Mouse (Mus musculus): ENCODE results near the gene Cfb.

Gene Cfb

DNA sequence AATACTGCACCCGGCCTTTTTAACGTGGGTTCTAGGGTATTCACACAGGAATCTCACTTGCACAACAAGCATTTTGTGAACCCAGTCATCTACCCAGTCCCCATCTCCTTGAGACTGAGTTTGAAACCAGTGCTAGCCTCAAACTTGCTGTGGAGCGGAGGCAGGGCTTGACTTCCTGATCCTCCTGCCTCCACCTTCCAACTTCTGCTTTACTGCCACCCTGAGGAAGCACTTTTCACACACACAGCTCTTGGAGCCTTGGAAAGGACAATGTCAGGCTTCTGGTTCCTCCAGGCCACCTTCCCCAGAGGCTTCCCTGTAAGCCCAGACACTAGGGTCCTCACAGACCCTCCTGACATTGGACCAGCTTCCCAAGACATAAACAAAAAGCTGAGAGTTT lies 21.0 kb upstream of the Cfb start:
- no peak for DNase-seq

DNA sequence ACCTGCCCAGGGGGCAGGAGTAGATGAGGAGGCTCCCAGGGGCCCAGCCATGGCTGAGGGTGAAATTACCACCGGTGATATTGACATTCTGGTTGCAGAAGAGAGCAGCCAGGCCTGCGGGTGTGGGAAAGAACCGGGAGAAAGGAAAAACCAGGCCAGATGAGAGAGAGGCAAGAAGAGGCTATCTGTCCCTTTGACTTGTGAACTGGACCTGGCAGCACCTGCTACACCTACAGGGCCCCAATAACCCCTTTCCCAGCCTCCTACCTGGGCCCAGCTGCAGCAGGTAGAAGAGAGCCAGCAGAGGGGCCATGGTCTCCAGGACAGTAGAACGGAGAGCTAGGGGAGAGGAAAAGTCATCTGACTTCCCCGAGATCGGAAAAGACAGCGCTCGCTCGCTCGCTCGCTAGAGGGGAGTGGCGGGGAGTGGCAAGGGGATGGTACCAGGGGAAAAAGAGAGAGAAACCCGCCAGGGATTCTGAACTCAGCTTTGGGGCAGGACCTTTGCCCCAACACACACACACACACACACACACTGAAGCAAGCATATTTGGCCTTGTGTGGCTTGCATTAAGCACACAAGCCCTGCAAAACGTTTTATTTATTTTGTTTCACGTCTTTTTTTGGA lies 19.5 kb upstream of the Cfb start, which contains the start of gene Gm20547:
Gene Gm20547 (minus strand): TSS at position 360 of the 628 bp plus-strand sequence.
- DNase-seq, result peak; percentile 45

DNA sequence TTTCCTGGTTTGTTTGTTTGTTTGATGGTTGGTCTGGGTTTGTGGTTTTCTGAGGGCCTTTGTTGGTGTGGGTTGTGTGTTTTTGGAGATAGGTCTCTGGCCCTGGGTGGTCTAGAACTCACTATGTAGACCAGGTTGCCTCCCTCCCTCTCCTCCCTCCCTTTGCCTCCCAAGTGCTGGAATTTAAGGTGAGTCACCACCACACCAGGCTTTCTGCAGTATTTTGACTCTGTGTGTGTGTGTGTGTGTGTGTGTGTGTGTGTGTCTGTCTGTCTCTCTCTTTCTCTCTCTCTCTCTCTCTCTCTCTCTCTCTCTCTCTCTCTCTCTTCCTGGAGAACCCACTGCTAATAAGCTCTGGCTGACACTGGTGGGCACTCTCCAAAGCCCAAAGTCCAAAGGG lies 18.8 kb upstream of the Cfb start:
- DNase-seq, result no peak

DNA sequence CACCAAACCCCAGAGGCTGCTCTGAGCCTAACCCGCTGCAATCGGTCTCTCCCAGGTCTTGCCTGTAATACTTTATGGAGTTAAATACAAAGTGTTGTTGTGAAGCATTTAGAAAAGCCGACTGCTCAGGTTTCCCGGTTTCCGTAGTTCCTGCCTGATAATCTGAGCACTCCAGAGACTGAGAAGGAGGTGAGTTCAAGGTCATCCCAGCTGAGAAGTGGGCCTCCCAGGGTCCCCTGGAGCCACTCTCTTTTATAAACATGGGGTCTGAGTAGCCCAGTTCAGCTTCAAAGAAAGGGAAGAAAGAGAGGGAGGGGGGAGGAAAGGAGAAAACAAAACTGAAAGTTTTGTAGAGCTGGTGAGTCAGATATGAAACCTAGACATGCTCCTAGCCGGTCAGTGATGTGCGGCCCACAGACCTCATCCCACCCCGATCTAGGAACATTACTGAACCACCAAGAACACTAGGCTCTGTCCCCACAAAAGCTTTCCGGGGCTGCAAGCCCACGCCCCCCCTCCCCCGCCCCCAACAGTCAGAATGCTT lies 17.1 kb upstream of the Cfb start, which contains the start of gene Zbtb12:
Gene Zbtb12 (plus strand): TSS at position 148 of the 544 bp plus-strand sequence.
- no peak for DNase-seq

DNA sequence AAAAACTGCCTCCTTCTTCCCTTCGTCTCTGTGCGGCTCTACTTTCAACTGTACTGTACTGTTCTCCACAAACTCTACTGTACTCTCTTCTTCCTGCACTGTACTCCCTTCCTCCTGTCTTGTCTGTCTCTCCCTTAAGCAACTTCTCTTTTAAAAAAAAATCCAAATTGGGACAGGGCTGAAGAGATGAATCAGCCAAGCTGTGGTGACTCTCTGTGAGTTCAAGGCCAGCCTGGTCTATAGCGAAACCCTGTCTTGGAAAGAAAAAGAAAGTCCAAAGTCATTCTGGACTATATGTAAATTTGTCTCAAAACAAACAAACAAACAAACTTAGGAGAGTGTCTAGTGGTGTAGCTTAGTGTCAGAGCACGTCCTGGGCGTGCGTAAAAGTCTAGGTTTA lies 12.0 kb upstream of the Cfb start:
- DNase-seq, result no peak

DNA sequence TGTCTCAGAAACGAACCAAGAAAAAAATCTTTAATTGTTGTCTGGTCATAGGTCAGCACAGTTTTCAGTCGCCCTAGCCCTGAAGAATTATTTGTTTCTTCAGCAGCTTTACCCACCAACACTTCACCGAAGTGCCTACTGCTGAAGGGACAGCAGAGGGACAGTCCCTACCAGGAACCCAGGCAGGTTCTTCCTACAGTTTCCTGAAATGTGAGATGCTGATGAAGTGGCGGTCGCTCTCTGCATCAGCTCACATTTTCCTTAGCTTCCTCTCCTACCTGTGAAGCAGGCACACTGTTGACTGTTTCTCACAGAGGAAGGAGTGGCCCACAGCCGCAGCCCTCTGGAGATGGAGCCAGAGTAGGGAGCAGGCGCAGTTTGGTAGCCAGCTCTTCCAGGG lies 3.7 kb upstream of the Cfb start:
- DNase-seq, result no peak

DNA sequence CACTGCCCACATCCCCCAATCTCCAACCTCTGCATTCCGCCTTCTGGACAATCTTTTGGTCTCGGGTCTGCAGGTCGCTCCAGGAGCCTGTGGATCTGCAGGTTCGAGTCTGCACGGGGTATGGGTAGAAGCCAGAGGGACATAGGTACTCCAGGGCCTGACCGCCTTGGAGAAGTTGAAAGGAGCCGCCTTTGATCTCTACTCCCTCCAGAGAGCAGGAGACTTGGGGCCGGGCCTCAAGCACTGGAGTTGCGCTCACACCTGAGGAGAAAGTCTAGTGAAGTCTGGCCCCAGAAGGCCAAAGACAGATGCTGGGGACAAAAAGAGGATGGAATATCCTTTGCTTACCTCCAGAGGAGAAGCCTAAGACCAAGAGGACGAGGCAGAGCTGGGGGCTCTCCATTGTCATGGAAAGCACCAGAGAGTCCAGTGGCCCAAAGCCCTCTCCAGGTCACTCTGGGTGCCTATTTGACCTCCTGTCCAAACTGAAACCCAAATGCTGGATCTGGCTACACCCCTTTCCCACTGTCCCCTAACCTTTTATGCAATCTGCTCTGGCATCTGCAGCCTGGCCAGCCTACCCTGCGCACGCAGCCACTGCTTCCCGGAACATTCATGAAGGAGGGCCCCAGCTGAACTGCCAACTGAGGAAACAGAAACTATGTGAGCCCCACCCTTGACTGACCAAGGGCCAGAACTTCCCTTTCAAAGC lies 458 bp downstream of the Cfb start:
- DNase-seq, result peak; percentile 36

DNA sequence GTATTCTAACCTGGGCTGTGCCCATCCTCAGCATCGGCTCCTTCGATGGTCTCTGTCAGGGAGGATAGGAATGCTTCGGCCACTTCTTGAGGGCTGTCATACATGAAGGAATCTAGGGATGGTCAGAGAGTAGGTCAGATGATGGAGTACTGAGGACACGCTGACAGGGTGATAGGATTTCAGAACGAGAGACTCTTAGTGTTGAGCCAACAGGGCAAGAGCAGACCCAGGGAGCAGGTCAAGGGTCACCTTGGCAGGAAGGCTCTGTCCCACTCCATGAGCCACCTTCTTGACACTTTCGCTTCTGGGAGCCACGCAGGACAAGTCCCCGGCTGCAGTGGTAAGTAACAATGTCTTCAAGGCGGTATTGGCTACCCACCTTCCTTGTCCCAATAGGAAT lies 1.8 kb downstream of the Cfb start:
- no peak for DNase-seq

DNA sequence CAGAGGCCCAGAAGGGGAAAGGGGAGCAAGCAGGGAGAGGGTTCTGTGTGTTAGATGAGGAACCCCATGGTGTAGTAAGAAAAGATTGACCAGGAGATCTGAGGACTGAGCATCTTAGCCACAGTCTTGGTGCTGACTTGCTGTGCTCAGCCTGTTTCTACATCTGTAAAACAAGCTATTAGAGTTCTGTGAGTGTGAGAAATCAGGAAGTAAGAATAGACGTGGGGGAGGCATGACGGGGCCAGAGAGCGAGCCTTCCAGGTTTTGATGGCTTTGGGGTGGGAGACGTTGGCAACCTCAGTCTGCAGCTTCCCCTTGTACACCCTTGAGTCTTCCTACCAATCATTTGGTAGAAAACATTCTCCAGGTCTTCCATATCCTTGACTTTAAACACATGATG lies 3.6 kb downstream of the Cfb start:
- no peak for DNase-seq

DNA sequence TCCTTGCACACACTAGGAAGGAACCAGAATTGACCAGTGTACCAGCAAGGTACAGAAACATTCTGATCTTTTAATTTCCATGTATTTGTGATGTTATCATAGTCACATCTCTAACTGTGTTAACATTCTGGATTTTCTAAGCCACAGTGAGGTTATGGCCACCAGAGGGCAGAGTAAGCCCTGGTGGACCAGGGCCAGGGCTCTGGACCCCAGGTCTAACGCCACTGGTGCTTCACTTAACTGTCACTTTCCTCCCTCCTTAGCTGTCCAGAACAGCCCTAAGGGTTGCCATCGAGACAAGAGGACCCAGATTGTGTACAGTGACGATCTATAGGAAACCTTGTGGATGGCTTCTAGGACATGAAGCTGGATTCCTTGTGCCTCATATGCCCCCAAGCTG lies 6.5 kb downstream of the Cfb start:
- DNase-seq, result peak; percentile 50

DNA sequence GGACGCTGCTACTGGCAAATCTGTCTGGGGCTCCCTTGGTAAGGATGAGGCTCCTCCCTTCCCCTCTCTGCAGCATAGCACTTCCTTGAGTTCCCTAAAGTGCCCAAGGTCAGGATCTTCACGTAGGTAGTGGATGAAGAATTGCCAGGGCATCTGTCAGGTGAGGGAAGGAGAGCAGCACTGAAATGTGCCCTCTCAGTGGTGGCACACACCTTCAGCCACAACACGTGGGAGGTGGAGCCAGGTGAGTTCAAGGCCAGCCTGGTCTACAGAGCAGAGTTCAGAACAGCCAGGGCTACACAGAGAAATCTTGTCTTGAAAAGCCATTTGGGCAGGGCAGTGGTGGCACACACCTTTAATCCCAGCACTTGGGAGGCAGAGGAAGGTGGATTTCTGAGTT lies 7.6 kb downstream of the Cfb start:
- DNase-seq, result no peak

DNA sequence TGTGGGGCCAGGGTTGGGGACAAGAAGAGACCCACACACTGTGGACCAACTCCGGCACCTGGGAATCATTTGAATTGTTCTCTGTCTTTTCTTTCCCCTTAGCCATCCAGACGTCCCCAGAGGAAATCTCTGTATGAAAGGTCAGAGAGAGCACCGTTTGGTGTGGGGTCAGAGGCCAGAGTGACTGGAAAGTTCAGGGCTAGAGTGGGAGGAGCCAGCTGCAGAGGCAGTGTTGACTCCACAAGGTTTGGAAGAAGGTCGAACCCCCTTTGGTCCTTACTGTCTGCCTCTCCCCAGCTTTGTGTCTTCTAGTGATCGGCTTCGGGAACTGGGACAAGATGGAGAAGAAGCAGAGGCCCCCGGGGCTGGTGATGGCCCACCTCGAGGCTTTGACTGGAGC lies 8.8 kb downstream of the Cfb start:
- DNase-seq, result no peak

DNA sequence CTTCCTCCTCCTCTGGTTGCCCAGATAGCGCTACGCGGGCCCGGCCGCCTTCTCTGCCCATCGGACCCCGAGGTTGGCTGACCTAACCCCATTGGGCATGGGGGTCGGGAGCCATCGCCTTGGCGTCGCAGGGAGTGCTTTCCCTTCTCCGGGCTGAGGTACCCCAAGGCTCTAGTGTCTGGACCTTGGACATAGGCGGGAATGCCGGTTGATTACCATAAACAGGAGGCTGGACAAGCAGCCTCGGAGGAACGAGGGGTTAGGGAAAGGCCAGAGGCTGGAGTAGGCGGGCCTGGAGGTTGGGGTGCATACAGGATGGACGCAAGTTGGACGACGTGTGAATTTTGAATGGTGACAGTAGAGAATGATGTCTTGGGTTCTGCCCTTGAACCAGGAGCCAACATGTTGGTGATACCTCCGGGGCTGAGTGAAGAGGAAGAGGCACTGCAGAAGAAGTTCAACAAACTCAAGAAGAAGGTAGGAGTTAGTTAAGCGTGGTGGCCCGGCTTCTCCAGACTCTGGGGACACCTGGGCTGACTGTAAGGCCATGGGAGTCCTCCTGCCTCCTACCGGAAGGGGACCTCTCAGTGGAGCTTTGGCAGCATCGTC lies 11.7 kb downstream of the Cfb start:
- no peak for DNase-seq

DNA sequence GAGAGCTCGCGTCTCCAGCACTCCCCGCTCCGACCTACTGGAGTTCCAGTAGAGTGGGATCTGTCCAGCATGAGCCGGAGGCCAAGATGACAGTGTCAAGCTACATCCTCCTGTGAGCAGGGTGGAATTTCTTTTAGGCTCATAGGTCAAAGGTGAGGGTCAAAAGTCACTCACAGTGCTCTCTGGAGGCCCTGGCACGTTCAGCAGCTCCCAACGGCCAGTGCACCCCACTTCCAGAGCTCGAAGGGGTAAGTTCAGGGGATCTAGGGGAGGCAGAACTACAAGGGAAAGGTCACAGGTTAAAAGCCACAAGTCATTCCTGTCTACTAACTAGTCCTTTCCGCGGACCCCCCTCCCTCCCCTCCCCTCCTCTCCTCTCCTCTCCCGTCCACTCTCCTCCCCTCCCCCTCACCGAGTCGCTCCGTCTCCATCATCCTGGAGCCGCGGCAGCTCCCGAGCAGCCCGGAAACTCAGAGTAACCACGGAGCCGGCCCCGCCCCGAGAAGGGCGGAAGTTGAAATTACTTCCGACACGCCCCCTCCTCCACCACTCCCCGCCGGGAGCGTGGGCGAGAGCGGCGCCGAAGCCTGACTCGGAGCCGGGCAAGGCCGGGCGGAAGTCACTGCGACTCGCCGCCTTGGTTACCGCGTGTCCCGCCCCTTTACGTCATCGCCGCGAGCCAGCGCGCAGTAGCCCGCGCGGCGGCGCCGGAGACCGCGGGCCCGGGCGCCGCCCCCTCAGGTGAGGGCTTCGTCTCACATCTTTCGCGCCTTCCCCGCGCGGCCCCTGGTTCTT lies 12.4 kb downstream of the Cfb start, which contains the start of the genes Skiv2l and Nelfe:
Gene Skiv2l (minus strand): TSS at position 489 of the 795 bp plus-strand sequence.
Gene Nelfe (plus strand): TSS at position 670 of the 795 bp plus-strand sequence.
- peak; percentile 98 for DNase-seq

DNA sequence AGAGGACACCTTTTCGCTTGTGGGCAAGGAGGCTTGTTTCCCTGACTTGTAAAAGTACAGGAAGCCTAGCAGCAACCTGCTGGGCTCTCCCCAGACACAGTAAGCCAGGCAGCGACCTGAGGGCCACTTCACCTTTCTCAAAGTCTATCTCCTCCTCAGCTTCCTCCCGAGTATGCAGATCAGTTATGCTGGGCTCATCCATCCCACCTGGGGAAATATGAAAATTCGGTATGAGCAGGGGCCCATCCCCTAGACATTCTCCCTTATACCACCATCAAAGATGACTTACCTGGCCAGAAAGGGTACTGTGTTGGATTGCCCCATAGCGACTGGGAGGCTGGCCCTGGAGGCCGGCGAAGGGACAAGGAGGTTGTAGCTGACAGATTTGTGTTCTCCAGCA lies 14.7 kb downstream of the Cfb start:
- no peak for DNase-seq

DNA sequence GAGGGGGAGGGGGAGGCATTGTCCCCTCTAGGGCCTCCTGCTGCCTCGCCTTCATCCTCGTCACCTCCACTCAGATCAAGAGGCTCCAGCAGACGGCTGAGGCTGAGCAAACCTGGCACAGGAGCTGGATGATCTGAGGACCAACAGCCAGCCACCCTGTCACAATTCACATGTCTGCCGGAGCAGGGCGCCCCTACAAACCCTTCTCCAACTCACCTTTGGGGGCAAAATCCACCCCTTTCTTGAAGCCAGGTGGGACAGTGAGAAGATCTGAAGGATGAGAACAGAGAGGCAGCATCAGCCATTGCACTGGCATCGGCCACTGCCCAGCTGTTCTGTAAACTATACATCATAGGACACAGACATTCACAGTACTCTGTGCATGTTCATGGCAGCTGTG lies 15.1 kb downstream of the Cfb start:
- no peak for DNase-seq

DNA sequence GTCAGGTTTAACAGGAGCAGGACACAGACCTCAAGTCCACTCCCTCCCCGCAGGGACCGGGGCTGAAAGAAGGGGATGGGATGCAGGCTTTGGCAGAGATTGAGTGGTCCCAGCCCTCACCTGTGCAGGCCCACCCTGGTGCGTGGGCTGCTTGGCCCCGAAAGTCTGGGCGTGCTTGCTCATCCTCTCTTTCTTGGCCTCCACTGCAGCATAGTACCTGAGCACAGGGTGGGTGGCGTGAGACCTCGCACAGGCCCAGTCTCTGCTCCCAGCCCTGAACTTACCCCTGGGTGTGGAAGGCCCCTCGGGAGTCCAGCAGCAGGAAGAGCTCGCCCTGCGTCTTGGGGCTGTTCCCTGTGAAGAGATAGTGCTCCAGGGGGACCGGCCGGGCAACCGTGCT lies 17.4 kb downstream of the Cfb start:
- DNase-seq, result no peak

DNA sequence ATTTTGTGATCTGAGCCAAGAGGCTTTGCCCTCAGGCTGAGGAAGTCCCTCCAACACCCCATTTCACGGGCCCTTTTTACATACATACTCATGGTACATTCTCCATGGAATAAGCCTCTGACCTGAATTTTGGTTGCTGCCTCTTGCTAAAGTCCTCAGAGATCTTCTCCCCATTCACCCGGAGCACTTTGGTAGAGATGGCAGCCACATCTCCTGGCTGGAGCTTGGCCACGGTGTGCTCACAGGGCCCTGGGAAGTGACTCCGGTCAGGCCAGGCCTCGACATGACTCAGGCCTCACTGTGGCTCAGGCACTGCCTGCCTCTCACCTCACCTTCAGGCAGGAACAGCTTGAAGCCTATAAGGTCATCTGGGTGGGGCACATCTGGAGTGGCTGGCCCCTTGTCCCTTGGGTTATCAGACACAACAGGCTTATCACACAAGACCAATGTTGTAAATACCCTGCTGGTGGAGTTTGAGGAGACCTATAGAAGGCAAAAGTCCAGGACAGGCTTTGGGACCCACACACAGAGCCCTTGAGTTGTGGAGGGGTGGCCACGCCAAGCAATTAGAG lies 21.5 kb downstream of the Cfb start:
- peak; percentile 40 for DNase-seq

DNA sequence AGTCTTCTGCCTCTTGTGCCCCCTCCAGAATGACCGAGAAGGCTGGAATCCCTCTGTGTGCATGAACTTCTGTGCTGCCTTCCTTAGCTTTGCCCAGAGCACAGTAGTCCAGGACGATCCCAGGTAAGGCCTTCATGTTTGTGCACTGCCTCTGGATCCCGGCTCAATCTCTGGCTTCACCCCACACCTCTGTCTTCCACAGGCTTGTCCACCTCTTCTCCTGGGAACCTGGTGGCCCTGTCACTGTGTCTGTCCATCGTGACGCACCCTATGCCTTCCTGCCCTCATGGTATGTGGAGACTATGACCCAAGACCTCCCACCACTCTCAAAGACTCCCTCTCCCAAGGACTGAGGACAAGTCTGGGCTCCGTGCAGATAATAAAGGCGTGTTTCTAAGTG lies 23.5 kb downstream of the Cfb start:
- no peak for DNase-seq

DNA sequence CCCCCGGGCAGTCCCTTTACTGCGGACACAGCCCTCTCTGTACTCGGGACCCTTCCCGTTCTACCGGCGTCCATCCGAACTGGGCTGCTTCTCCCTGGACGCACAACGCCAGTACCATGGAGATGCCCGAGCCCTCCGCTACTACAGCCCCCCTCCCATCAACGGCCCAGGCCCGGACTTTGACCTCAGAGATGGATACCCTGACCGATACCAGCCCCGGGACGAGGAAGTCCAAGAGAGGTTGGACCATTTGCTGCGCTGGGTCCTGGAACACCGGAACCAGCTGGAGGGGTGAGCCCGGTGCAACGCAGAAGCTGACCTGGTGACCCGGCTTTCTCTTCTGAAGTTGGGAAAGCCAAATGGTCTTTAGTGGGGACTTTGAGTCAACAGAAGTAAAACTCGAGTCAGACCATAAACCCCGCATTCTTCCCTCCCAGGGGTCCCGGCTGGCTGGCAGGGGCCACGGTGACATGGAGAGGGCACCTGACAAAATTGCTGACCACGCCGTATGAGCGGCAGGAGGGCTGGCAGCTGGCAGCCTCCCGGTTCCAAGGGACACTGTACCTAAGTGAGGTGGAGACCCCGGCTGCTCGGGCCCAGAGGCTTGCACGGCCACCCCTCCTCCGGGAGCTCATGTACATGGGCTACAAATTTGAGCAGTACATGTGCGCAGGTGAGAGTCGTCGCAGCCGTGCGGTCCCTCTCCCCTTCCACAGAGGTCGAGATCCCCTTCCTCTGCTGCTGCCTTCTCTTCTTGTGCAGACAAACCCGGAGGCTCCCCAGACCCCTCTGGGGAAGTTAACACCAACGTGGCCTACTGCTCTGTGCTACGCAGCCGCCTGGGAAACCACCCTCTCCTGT lies 24.6 kb downstream of the Cfb start:
- no peak for DNase-seq

DNA sequence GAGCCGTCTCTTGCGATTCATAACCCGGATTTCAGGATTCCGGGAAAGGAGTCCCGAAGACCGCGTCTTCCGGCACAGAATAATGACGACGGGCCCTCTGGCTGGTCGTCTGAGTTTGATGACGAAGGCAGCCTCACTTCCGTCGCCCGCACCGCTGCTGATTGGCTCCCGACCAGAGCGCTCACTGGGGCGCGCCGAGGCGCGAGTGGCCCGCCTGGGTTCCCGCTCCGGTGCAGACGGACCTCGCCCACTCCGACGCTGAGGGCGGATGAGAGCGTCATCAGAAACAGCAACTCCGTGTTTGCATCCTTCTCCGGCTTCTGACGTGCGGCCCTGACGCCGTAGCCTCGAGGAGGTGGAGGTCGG lies 25.5 kb downstream of the Cfb start, which contains the start of the genes Stk19 and Dxo:
Gene Stk19 (minus strand): TSS at position 90 of the 366 bp plus-strand sequence.
Gene Dxo (plus strand): TSS at position 164 of the 366 bp plus-strand sequence.
- peak; percentile 96 for DNase-seq
